Mouse (Mus musculus) ES-Bruce4 (cell line): Measurements from ENCODE around the gene Phf13.

ENCODE experiments used
- CTCF ChIP-seq: IDR thresholded peaks from one replicate; pipeline ENCODE4 v1.8.1; 2011; ENCODE audit warnings: low read depth, low read length
- EP300 ChIP-seq: IDR thresholded peaks from 2 replicates; pipeline ENCODE4 v1.6.1; 2011; ENCODE audit warnings: low read depth, low read length; ENCODE audit not compliant: insufficient read depth
- POLR2A ChIP-seq: IDR thresholded peaks from one replicate; pipeline ENCODE4 v1.8.1; 2011; ENCODE audit warnings: low read length; ENCODE audit not compliant: insufficient read depth

- TF ChIP-seq EP300 (no peak), POLR2A (no peak), CTCF (no peak)
Measured at GRCm38 (mm10) chr4:151985886-151986285, 10.2 kb downstream of the Phf13 start.
